Mouse (Mus musculus) adrenal gland, adult 18-20 months (tissue): Measurements from ENCODE around the gene Fads3. TPM values are rescaled to one million over a fixed set of nuclear protein-coding genes. Genes with fewer than 3 reads are reported as not detected.

ENCODE experiments used
- DNase-seq, 2 experiments: peaks; one replicate each; pipeline ENCODE4 v3.0.0; 2021 to 2022; ENCODE audit warnings: low spot score in 2 of 2
- total RNA-seq, 2 experiments: library from RNA; stranded (reverse); gene quantifications; 1 replicate in 1 of 2; 2 replicates in 1 of 2; pipeline ENCODE4 v1.2.3; 2021

The Fads3 gene
- total RNA-seq, 2 experiments from 2014 or later = 10.3 to 54.2 TPM

- DNase-seq = no peak
Observed at GRCm38 (mm10) chr19:10019214-10019760, 22.1 kb upstream of the Fads3 start.

- DNase-seq = no peak
Observed at GRCm38 (mm10) chr19:10021981-10022380, 19.4 kb upstream of the Fads3 start.

- no peak for DNase-seq
Observed at GRCm38 (mm10) chr19:10022414-10023303, 18.7 kb upstream of the Fads3 start.

- DNase-seq = no peak
Observed at GRCm38 (mm10) chr19:10023304-10023758, 18.0 kb upstream of the Fads3 start.

- peak; percentile 58 to 68 for DNase-seq
Observed at GRCm38 (mm10) chr19:10025169-10025875, 16.0 kb upstream of the Fads3 start.

- no peak for DNase-seq
Observed at GRCm38 (mm10) chr19:10029746-10030145, 11.6 kb upstream of the Fads3 start.

GRCm38 (mm10) chr19:10033211-10033973 lies 8.0 kb upstream of the Fads3 start:
- no peak for DNase-seq

- no peak for DNase-seq
Observed at GRCm38 (mm10) chr19:10034356-10034755, 7.0 kb upstream of the Fads3 start.

GRCm38 (mm10) chr19:10034785-10035447 lies 6.5 kb upstream of the Fads3 start:
- peak; percentile 85 to 87 for DNase-seq

- no peak for DNase-seq
Observed at GRCm38 (mm10) chr19:10037534-10037933, 3.8 kb upstream of the Fads3 start.

- DNase-seq = no peak
Observed at GRCm38 (mm10) chr19:10038364-10038763, 3.0 kb upstream of the Fads3 start.

- DNase-seq = no peak
Observed at GRCm38 (mm10) chr19:10038910-10039309, 2.5 kb upstream of the Fads3 start.

- DNase-seq = no peak
Observed at GRCm38 (mm10) chr19:10039615-10040014, 1.8 kb upstream of the Fads3 start.

- no peak for DNase-seq
Observed at GRCm38 (mm10) chr19:10040866-10041387, 442 bp upstream of the Fads3 start.

GRCm38 (mm10) chr19:10042232-10042631 lies 863 bp downstream of the Fads3 start:
- no peak for DNase-seq

- DNase-seq = no peak
Observed at GRCm38 (mm10) chr19:10042816-10043215, 1.4 kb downstream of the Fads3 start.

GRCm38 (mm10) chr19:10043643-10044042 lies 2.3 kb downstream of the Fads3 start:
- peak in 1 of 2 experiments; percentile 55 for DNase-seq

- no peak for DNase-seq
Observed at GRCm38 (mm10) chr19:10045707-10046106, 4.3 kb downstream of the Fads3 start.

GRCm38 (mm10) chr19:10046346-10046745 lies 5.0 kb downstream of the Fads3 start:
- DNase-seq = no peak

- no peak for DNase-seq
Observed at GRCm38 (mm10) chr19:10046983-10047382, 5.6 kb downstream of the Fads3 start.
